Mouse (Mus musculus) retina, postnatal 7 days (tissue): ENCODE results near the gene Ckb.
"Not testable (repeated sequence)": the region's sequence is repeated elsewhere in the genome, so short reads cannot be mapped to it uniquely, and the experiment has no call there.

Experiments
- DNase-seq: peaks from one replicate; pipeline ENCODE4 v3.0.0-alpha.2; 2012; ENCODE audit warnings: low read depth, low spot score

Ckb gene

DNA sequence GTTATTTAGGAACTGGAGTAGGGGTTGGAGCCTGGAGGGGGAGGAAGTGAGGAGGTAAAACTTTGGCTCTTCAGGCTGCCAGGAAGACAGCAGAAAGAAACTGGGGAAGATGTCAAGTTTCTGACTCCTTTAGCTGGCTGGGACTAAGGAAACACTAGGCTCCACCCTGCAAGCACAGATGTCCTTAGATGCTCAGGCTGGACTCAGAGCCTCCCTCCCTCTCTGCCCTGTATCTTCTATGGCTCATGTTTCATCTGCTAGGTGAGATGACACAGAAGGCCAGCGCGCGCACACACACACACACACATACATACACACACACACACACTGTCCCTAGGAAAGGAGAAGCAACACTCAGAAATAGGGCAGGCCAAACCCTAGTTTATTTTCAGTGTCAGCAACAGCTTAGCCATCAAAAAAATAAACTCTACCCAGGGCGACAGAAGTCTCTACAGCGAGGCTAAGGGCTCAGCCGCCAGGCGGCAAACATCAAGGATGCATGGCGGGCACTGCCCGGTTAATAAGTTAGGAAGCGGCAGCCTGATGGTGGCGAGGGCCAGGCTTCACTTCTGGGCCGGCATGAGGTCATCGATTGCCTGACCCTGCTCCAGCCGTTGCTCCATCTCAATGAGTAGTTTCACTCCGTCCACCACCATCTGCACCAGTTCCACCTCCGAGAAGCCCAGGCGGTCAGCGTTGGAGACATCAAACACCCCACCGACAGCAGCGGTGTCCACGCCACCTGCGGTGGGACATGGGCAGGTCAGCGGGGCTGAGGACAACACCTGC is 2.9 kb downstream of the Ckb start:
- no peak for DNase-seq

DNA sequence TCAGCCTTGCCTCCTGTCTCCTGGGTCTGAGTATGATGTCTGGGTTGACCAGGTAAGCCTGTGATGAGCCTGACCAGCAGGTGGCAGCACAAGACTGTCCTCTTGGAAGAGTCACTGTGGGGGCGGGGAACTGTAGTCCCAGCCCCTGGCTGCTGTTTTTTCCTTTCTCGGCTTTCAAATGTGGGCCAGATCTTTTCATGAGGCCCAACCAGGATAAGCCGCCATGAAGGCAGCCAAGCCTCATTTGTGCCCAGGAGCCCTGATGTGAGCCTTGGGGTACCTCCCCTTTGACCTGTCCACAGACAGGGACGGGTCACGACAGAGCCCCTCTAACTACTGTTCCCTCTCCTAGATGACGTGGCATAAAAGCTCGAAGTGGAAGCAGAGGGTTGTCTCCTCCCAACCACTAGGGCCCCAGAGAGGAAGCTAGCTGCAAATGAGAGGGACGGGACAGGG is 3.7 kb downstream of the Ckb start:
- peak; percentile 94 for DNase-seq

DNA sequence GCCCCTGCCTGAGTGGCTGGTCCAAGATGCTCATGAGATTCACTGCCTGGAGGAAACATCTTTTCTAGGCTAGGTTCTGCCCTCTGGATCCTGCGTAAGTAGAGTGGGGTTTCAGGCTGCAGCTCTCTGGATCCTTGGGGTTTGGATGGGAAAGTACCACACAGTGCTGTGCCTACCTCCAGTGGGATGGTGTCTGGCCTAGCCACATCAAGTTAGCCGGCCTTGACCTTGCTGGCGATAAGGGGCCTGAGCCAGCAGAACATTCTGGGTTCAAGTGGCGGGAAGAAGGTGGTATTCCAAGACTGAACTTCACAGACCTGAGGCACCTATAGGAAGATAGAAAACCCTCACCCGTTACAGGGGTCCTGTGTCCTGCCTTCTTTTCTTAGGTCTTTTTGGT is 4.7 kb downstream of the Ckb start:
- DNase-seq, result no peak

DNA sequence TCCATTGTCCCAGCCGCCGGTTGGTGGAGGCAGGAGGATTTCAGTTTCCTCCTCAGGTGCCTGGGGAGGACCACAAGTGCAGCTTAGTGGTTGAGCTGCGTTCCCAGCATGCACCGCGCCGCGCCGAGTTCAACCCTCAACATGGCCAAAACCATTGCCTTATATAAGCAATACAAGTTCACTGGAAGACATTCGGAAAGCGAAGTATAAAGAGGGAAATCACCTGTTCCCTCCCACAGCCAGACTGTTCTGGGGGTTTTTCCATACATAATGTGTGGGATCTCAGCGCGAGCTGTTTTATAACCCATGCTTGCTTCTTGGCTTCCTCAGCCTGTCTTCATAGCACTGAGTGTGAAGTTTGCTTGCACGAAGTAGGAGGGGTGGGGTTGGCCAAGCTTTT is 5.8 kb downstream of the Ckb start:
- no peak for DNase-seq

DNA sequence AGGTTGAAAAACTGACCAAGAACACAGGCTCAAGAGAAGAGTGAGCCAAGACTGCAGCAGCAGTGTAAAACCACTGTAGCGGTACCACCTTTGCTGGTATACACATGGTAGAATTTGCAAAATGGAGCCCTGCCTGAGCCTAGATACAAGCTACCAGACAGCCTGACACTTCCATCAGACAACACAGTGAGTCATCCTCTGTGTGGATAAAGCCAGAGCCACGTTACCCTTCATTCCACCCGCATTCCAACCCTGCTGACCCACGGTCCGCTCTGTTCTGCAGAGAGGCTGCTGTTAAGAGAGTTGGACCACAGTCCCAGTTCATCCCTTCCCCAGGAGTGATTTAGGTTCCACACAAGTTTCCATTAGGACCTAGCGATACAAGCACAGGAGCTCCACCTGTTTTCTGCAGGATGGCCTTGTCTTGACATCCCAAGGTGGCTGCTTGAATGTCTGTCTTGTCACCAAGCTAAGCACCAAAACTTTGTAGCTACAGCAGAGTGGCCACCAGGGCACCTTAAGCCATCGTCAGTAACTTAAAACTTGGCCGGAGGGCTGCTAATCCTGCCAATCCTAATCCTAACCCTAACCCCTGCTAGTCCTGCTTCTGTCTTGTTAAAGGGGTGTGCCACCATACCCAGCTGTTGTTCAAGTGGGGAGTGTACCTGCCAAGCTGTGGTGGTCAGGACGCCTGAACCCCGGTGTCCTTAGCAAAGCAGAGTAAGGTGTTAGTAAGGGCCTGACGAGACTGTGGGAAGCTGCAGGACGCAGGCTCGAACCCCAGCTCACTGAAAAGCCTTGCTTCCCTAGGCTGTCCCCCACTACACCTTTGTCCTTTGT is 6.9 kb downstream of the Ckb start:
- DNase-seq, result no peak

DNA sequence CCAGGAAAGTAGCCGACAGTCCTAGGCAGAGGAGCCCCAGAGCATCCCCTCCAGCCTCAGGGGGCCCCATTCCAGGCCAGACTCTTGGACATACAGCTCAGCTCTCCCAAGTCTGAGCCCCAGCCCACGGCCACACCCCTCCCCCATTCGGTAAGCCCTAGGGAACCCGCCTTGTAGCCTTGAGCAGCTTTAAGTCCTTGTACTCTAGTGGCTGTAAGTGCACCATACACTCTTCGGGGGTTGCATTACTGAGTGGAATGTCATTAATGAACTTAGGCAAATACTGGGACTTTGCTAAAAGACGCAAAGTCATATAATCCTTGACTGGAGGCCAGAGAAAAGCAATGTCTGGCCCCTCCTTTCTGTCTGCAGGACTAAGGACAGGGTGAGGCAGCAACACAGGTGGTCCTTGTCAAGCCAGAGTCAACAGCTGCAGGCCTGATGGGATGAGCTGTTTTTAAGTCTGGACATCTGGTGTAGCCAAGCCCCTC is 7.9 kb downstream of the Ckb start:
- DNase-seq, result peak; percentile 69

DNA sequence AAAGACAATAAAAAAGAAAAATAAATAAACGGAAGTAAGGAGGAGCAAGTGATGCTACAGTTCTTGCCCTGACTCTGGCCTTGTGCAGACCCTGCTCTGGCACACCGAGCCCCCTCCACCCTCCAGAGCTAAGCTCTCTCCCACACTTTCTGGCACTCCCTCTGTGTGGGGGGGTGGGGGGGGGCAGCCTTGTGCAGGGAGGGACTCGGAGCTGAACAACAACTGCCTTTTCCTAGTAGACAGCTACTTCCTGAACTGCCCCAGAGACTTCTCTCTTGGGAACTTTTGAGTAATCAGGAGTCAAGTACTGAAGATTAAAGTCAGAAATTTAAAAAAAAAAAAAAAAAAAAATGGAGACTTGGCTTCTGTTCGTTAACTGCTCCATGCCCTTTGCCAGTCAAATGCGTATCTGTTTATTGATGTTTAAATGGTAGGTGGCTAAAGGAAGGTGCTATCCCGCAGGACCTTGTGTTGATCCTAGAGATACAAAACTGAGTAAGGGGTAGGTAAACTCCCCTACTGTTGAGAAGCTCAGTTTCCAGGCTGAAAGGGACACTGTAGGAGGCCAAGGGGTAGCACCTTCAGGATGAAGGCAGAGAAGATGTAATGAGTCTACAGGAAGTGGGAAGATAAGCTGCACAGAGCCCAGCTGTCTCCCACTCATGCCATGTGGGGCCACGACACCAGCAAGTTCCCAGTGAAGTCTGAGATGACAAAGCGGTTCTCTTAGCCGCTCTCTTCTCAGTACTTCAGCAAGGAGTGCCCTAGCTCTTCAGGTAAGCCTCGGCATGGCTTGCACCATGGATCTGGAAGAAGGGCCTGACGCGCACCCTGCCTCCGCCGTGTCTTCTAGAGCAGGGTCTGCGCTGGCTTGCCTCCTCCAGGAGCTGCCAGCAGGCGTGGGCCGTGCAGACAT is 8.7 kb downstream of the Ckb start:
- DNase-seq, result no peak

DNA sequence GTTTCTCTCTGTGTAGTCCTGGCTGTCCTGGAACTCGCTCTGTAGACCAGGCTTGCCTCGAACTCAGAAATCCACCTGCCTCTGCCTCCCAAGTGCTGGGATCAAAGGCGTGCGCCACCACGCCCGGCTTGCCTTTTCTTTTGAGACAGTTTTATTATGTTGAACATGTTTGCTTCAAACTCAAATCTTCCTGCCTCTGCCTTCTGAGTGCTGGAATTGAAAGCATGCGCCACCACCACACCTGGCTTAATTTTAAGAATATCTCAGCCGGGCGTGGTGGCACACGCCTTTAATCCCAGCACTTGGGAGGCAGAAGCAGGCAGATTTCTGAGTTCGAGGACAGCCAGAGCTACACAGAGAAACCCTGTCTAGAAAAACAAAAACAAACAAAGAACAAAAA is 10.6 kb downstream of the Ckb start:
- DNase-seq, result not testable (repeated sequence)

DNA sequence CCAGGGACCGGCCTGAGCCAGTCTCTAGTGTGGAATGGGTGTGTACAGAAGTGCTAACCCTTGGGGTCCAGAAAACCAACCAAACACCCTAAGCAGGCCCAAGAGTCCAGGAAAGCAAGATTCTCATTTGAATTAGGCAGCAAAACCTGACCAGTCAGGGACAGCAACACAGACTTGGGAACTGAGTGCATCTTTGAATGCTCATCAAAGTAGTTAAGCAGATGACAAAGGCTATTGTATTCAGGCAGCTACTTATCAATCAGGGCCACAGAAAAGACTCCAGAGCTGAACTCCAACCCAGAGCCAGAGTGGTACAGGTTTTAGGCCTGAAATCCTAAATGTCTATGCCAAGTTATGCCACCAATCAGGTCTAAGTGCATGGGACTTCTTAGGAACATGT is 11.5 kb downstream of the Ckb start:
- no peak for DNase-seq

DNA sequence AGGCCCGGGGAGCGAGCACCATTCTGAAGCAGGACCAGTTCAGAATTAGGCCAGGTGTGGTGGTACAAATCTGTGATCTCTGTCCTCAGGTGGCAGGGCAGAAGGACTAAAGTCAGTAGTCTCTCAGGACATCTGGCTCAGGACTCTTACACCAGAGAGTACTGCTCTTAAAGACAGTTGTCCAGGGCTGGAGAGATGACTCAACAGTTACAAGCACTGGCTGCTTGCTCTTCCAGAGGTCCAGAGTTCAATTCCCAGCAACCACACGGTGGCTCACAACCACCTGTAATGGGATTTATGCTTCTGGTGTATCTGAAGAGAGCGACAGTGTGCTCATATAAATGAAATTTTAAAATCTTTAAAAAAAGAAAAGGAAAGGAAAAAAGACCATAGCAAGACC is 12.8 kb downstream of the Ckb start:
- DNase-seq, result no peak

DNA sequence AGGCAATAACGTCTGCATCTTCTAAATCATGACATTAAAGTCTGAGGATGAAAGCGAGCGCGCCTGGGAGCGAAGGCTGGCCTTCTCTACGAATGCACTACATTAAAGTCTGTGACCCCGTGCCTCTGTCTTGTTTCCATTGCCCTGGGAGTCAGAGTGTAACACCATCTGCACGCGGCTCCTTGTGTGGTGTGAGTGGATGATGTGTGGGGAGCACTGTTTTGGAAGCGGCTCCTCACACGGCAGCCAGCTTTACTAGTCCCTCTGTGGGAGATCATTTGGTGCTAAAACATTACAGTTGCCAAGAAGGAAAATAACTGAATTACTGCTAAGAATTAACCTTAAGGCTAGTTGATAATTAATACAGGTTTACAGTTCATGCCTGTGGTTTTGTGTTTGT is 16.4 kb downstream of the Ckb start:
- no peak for DNase-seq

DNA sequence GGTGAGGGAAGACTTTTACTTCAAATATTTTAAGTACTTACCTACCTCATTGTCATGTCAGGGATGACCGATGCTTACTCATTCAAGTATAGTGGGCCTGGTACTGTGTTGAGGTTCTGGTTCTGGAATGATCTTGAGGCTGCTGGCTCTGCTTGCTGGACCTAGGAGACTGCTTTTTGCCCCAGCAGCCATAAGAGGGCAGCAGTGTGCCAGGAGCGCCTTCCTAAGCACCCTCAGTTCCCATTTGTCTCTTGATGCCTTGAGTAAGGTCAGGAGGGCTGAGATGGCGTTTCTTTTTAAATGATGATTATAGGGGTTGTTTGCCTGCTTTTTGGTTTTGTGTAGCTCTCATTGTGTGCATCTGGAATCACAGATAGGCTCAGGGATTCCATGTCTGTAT is 18.7 kb downstream of the Ckb start:
- DNase-seq, result peak; percentile 73

DNA sequence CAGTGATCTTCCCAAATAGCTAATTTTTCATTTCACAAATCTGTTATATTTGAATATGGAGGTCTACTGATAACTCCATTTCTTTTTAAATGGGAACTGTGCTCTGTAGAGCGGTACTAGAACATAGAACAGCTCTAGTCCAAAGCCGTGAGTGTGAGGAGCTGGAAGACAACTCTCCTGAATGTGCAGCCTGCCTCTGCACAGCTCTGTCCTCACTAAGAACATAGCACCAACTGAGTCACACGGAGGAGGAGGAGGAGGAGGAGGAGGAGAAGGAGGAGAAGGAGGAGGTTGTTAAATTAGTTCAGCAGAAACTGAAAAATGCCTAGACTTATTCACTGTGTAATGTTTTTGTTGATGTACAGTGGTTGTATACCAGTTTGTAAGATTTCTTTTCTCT is 19.2 kb downstream of the Ckb start:
- DNase-seq, result no peak

DNA sequence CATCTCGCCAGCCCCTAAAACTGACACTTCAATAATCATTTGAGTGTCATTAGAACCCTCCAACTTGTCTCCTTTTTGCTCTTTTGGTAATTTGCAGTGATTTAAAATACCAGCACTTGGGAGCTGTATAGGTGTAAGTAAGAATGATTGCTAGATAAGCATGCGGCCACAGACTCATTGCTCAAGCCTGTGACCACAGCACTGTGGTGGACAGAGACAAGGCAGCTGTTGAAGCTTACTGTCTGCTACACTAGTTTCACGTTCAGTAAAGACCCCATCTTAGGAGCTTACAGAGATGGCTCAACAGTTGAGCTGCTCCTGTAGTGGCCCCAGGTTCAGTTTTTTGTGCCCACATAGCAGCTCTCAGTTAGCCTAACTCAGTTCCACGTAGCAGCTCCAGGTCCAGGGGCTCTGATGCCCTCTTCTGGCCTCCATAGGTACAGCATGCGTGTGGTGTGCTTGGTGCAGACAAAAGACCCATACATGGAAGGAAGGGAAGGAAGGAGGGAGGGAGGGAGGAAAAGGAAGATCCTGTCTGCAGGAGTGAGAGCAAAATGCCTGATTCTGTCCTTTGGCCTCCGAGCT is 24.0 kb downstream of the Ckb start:
- DNase-seq, result no peak
